Mouse (Mus musculus): ENCODE results near the gene Slc16a7. TPM values are rescaled to one million over a fixed set of nuclear protein-coding genes. Genes with fewer than 3 reads are reported as not detected.

Gene Slc16a7
- polyA plus RNA-seq (2015; fragmentation: Nextera tagmentation; extraction: Ambion mirVana): 15.4 and 16.1 TPM in 2 replicates

DNA sequence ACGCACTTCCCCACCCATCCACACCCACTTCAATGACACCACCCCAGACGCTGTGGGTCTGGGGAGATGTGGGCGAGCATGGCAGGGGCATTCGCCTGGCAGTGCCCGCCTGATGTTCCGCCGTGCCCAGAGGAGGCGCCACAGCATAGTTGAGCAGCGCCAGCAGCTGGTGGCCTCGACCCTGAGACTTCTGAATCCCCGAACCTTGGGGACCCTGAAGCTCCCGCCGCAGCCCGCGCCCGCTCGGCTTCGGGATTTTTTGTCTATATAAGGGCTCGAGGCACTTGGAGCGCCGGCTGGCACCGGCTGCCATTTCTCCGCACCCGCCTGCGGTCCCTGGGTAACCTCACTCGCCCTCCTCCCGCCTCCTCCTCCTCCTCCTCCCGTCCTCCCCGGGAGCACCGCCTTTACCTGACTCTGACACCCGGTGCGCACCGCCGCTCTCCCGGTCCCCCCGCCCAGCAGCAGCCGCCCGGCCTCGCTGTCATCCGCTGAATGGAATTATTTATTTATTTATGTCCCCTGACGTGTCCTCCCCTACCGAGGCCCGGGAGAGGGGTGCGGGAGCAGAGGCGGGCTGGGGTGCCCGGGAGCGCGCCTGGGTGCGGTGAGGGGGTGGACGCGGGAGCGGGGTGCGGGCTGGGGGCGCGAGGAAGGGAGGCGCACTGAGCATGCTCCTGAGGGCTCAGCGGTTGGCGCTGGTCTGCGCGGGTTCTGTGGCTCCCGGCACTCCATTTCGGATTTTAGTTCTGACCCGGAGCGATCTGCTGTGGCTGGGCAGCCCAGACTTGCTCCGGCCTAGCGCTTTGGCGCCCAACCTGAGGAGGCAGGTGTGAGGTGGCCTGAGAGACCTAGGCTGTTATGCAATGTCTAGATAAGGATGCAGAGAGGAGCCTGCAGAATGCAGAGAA lies at the start of gene Slc16a7:
TSS of gene Slc16a7 (minus strand) at position 590 of the 911 bp plus-strand sequence.
- peak; percentile 65 for TF ChIP-seq CTCF (IDR thresholded peaks at IDR 0.05; ENCODE audit: low read depth)
- TF ChIP-seq EP300 (optimal IDR thresholded peaks at IDR 0.05): no peak
- Histone ChIP-seq H3K4me2 (replicated peaks; ENCODE audit: low read depth) (peak within 1 kb of the TSS; percentile 83), H3K4me3 (ENCODE audit: low read depth, low read length) (peak within 1 kb of the TSS; percentile 73)

DNA sequence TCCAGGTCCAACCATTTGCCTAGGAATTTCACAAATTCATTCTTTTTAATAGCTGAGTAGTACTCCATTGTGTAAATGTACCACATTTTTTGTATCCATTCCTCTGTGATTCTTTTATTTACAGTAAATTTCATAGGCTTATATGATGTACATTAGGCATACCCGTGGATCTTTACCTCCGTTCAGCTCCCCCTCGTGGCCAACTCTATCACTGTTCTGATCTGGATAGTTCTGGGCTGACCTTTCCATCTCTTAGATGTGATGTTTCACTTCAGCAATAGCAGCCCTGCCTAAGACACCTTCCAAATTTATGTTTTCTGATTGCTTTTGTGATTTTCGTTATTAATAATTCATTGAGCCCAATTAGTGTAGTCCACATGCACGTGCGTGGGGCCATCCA lies 29.5 kb upstream of the Slc16a7 start:
- no peaks in the 10 kb centered on the region for H3K4me1 ChIP-seq (replicated peaks; ENCODE audit: control insufficient read depth, insufficient read depth)
- no peak overlapping the region for H3K9ac ChIP-seq (ENCODE audit: low read length)
- no peaks in the 10 kb centered on the region for H3K36me3 ChIP-seq (ENCODE audit: control insufficient read depth, insufficient read depth, low read length)
- WGBS: 78% methylated on average over 6 of the region's 6 CpGs
- no peak overlapping the region for H3K27ac ChIP-seq (replicated peaks)
- DNase-seq (ENCODE audit: low spot score) (no peak), ATAC-seq (ENCODE audit: low FRiP score, low TSS enrichment) (no peak)
- TF ChIP-seq CTCF (IDR thresholded peaks at IDR 0.05; ENCODE audit: low read depth) (peak; percentile 38), EP300 (optimal IDR thresholded peaks at IDR 0.05) (no peak)
- no peaks in the 10 kb centered on the region for H3K27me3 ChIP-seq (ENCODE audit: control insufficient read depth, insufficient read depth, low read length)
- no peak overlapping the region for H3K4me3 ChIP-seq (ENCODE audit: low read depth, low read length)
- H3K9me3 ChIP-seq (ENCODE audit: control insufficient read depth, low read length): no peaks in the 10 kb centered on the region
- H3K4me2 ChIP-seq (replicated peaks; ENCODE audit: low read depth): no peak overlapping the region

More for the DNA sequence above, at the start of gene Slc16a7:
- ATAC-seq (ENCODE audit: low FRiP score, low TSS enrichment): peak; percentile 93
- peak within 1 kb of the TSS; percentile 91 for H3K27ac ChIP-seq (replicated peaks)
- peak within 1 kb of the TSS; percentile 79 for H3K9ac ChIP-seq (ENCODE audit: low read length)
- no peaks in the 10 kb centered on the region for H3K27me3 ChIP-seq (ENCODE audit: control insufficient read depth, insufficient read depth, low read length)
- DNase-seq (ENCODE audit: low spot score): peak; percentile 84
- no peaks in the 10 kb centered on the region for H3K36me3 ChIP-seq (ENCODE audit: control insufficient read depth, insufficient read depth, low read length)
- H3K9me3 ChIP-seq (ENCODE audit: control insufficient read depth, low read length): no peaks in the 10 kb centered on the region
- 0 out of 2 replicates have a peak, but pooled peaks cover 2% of the 10 kb centered on the region for H3K4me1 ChIP-seq (replicated peaks; ENCODE audit: control insufficient read depth, insufficient read depth)
- 3% methylated on average over 54 of the region's 67 CpGs for WGBS

DNA sequence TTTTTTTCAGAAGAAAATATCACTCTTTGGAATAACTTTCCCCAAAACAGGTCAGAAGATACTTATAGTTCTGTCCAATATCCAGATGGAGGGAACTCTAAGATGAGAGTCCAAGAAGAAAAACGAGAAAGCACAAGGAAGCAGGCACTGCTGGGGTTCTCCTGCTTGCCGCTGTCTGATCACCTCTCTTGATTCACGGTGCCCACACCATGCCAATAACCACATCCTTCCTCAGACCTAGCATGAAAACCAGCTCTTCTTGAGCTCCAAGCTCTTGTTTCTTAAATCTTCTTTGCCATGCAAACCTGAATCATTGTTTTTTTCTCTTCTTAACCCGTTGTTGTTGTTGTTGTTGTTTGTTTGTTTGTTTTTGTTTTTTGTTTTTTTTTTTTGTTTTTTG lies 10.5 kb upstream of the Slc16a7 start:
- no peak for ATAC-seq (ENCODE audit: low FRiP score, low TSS enrichment)

DNA sequence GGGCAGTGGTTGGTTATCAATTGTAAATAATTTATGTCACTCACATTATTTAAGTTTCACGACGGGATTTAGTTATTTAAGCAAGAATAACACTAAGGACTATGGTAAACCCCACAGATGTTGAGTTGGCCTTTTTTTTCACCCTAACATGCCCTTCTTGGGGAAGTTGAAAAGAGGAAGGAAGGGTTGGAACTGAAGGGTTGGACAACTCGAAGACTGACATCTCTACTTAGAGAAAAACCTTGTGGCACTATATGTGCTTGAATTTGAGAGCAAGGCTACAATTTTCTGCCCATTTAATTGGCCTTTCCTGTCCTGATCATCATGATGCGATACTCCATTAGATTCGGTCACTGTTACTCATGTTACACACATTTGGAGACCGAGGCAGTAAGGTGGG lies 746 bp upstream of the Slc16a7 start:
- no peak for ATAC-seq (ENCODE audit: low FRiP score, low TSS enrichment)
- 0 out of 2 replicates have a peak, but pooled peaks cover 2% of the 10 kb centered on the region for H3K4me1 ChIP-seq (replicated peaks; ENCODE audit: control insufficient read depth, insufficient read depth)
- peak overlapping the region; percentile 73; the same call in 1 of the 2 replicates for H3K4me3 ChIP-seq (ENCODE audit: low read depth, low read length)
- H3K4me2 ChIP-seq (replicated peaks; ENCODE audit: low read depth): peak overlapping the region; percentile 83
- DNase-seq (ENCODE audit: low spot score): no peak
- no peaks in the 10 kb centered on the region for H3K27me3 ChIP-seq (ENCODE audit: control insufficient read depth, insufficient read depth, low read length)
- H3K9ac ChIP-seq (ENCODE audit: low read length): peak overlapping the region; percentile 79
- no peaks in the 10 kb centered on the region for H3K36me3 ChIP-seq (ENCODE audit: control insufficient read depth, insufficient read depth, low read length)
- TF ChIP-seq EP300 (optimal IDR thresholded peaks at IDR 0.05) (no peak), CTCF (IDR thresholded peaks at IDR 0.05; ENCODE audit: low read depth) (no peak)
- H3K9me3 ChIP-seq (ENCODE audit: control insufficient read depth, low read length): no peaks in the 10 kb centered on the region
- WGBS: 68% methylated on average over 6 of the region's 6 CpGs
- peak overlapping the region; percentile 91 for H3K27ac ChIP-seq (replicated peaks)

More for the DNA sequence above, 10.5 kb upstream of the Slc16a7 start:
- no peak for DNase-seq (ENCODE audit: low spot score)
- Histone ChIP-seq H3K4me1 (replicated peaks; ENCODE audit: control insufficient read depth, insufficient read depth) (no peaks in the 10 kb centered on the region), H3K9ac (ENCODE audit: low read length) (no peak overlapping the region), H3K27ac (replicated peaks) (no peak overlapping the region), H3K4me2 (replicated peaks; ENCODE audit: low read depth) (no peak overlapping the region), H3K9me3 (ENCODE audit: control insufficient read depth, low read length) (no peaks in the 10 kb centered on the region), H3K36me3 (ENCODE audit: control insufficient read depth, insufficient read depth, low read length) (no peaks in the 10 kb centered on the region), H3K27me3 (ENCODE audit: control insufficient read depth, insufficient read depth, low read length) (no peaks in the 10 kb centered on the region), H3K4me3 (ENCODE audit: low read depth, low read length) (no peak overlapping the region)
- TF ChIP-seq EP300 (optimal IDR thresholded peaks at IDR 0.05): no peak
- no peak for TF ChIP-seq CTCF (IDR thresholded peaks at IDR 0.05; ENCODE audit: low read depth)
- 84% methylated on average over 4 of the region's 4 CpGs for whole genome bisulfite sequencing

DNA sequence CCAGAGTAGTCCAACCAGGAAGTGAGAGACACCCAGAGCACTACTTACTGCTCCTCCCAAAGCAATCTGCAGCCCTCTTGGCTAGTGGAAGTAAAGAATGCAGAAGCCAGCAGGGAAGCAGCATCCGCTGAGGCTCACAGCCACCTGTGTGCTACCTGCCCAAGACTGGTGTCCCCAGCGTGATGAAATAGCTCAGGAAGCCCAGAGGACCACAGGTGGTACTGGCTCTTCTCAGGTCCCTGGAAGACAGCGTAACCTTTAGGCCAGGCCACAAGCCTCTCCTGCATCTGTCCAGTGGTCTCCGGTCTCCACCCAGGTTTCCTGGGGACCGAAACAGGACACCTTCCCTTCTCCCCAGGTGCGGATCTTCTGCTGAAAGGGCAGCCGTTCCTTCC lies 787 bp downstream of the Slc16a7 start:
- no peaks in the 10 kb centered on the region for H3K36me3 ChIP-seq (ENCODE audit: control insufficient read depth, insufficient read depth, low read length)
- WGBS: 18% methylated on average over 7 of the region's 7 CpGs
- peak overlapping the region; percentile 73 for H3K4me3 ChIP-seq (ENCODE audit: low read depth, low read length)
- peak overlapping the region; percentile 79 for H3K9ac ChIP-seq (ENCODE audit: low read length)
- H3K27ac ChIP-seq (replicated peaks): peak overlapping the region; percentile 91
- H3K9me3 ChIP-seq (ENCODE audit: control insufficient read depth, low read length): no peaks in the 10 kb centered on the region
- 0 out of 2 replicates have a peak, but pooled peaks cover 2% of the 10 kb centered on the region for H3K4me1 ChIP-seq (replicated peaks; ENCODE audit: control insufficient read depth, insufficient read depth)
- TF ChIP-seq EP300 (optimal IDR thresholded peaks at IDR 0.05): no peak
- no peak for TF ChIP-seq CTCF (IDR thresholded peaks at IDR 0.05; ENCODE audit: low read depth)
- peak overlapping the region; percentile 83 for H3K4me2 ChIP-seq (replicated peaks; ENCODE audit: low read depth)
- no peaks in the 10 kb centered on the region for H3K27me3 ChIP-seq (ENCODE audit: control insufficient read depth, insufficient read depth, low read length)
- ATAC-seq (ENCODE audit: low FRiP score, low TSS enrichment) (peak; percentile 51), DNase-seq (ENCODE audit: low spot score) (no peak)
